Mouse (Mus musculus): Measurements from ENCODE around the gene Zfp433.
"Not testable (repeated sequence)": the region's sequence is repeated elsewhere in the genome, so short reads cannot be mapped to it uniquely, and the experiment has no call there.

Zfp433 gene

GRCm38 (mm10) chr10:81704531-81705301 is at the start of gene Zfp433:
Zfp433 (plus strand) TSS chr10:81704825.
- DNase-seq: not testable (repeated sequence)

- DNase-seq: no peak
Observed at GRCm38 (mm10) chr10:81655178-81655577, 49.4 kb upstream of the Zfp433 start.

DNA sequence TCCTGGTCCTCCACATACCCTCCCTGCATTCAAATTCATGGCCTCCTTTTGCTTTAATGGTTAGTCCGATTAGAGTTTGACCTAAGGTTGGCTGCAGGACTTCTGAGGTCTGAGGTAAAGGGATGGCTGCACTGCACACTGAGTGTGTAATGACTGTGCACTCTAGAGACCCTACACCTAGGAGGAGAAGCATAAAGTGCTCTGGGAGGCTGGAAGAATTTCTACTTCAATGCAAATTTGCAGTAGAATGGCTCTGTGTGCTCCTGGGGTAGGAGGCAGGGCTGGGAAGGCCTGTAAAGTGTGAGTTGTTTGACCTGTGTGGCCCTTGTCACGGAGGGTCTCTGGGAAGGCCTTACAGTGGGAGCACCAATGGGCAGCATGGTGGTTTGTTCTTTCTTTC is 48.5 kb upstream of the Zfp433 start:
- no peak for DNase-seq

DNA sequence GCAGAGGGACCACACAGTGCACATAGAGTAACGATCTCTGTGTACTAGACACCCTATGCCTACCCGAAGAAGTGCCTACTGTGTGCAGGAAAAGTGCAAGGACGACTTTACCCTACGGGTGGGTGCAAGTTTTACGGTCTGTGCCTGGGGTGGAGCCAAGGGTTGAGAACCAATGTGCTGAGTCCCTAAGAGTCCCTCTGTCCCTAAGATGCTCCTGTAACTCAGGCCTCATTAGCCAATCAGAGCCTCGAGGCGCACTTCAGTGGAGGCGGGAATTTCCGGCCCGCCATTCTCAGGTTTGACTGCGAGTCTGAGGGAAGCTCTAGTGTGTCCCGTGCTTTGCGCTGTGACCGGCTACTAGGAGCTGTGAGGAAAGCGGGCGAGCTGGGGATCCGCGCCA is 17.5 kb upstream of the Zfp433 start:
- not testable (repeated sequence) for DNase-seq

GRCm38 (mm10) chr10:81770506-81771403 is 66.1 kb downstream of the Zfp433 start, which contains the start of gene Gm3055:
Gm3055 (minus strand) TSS chr10:81771161.
- not testable (repeated sequence) for DNase-seq

GRCm38 (mm10) chr10:81771404-81771777 is 66.8 kb downstream of the Zfp433 start:
- not testable (repeated sequence) for DNase-seq
